Mouse (Mus musculus): ENCODE data around the gene Itpkc. TPM values are rescaled to one million over a fixed set of nuclear protein-coding genes. Genes with fewer than 3 reads are reported as not detected.

The Itpkc gene
- polyA plus RNA-seq, 1 experiment from 2014 or later = 9.5 TPM

GRCm38 (mm10) chr7:27174896-27175295, 53.6 kb downstream of the Itpkc start:
- no peak overlapping the region for H3K9ac ChIP-seq (replicated peaks)
- H3K4me2 ChIP-seq = no peak overlapping the region
- H3K36me3 ChIP-seq = peaks cover 48% of the 10 kb centered on the region
- no peaks in the 10 kb centered on the region for H3K9me3 ChIP-seq
- H3K27ac ChIP-seq = no peak overlapping the region
- peaks cover 3% of the 10 kb centered on the region; the same call in 1 of the 2 replicates for H3K4me1 ChIP-seq (replicated peaks)
- no peaks in the 10 kb centered on the region for H3K27me3 ChIP-seq
- 96% methylated on average over 7 of the region's 7 CpGs for WGBS
- H3K4me3 ChIP-seq (replicated peaks) = no peak overlapping the region
- no peak for ATAC-seq (ENCODE audit: insufficient number of reproducible peaks, insufficient read depth, low FRiP score, low TSS enrichment, low read depth)

- peaks cover 48% of the 10 kb centered on the region for H3K36me3 ChIP-seq
- no peak for ATAC-seq (ENCODE audit: insufficient number of reproducible peaks, insufficient read depth, low FRiP score, low TSS enrichment, low read depth)
These were observed 54.0 kb downstream of the Itpkc start for GRCm38 (mm10) chr7:27174496-27174895.

GRCm38 (mm10) chr7:27170981-27171380, 57.5 kb downstream of the Itpkc start:
- peaks cover 48% of the 10 kb centered on the region for H3K36me3 ChIP-seq
- H3K4me2 ChIP-seq = no peak overlapping the region
- WGBS = 88% methylated on average over 3 of the region's 3 CpGs
- no peak overlapping the region for H3K27ac ChIP-seq
- H3K4me1 ChIP-seq (replicated peaks) = peaks cover 9% of the 10 kb centered on the region; the same call in 1 of the 2 replicates
- H3K9me3 ChIP-seq = no peaks in the 10 kb centered on the region
- H3K27me3 ChIP-seq = no peaks in the 10 kb centered on the region
- no peak for ATAC-seq (ENCODE audit: insufficient number of reproducible peaks, insufficient read depth, low FRiP score, low TSS enrichment, low read depth)
- 0 out of 2 replicates have a peak overlapping the region, but pooled peaks have one; percentile 4 for H3K9ac ChIP-seq (replicated peaks)
- H3K4me3 ChIP-seq (replicated peaks) = no peak overlapping the region

More at GRCm38 (mm10) chr7:27174496-27174895, 54.0 kb downstream of the Itpkc start:
- Histone ChIP-seq H3K4me3 (replicated peaks) (no peak overlapping the region), H3K4me1 (replicated peaks) (peaks cover 3% of the 10 kb centered on the region; the same call in 1 of the 2 replicates), H3K27ac (no peak overlapping the region), H3K9me3 (no peaks in the 10 kb centered on the region), H3K9ac (replicated peaks) (no peak overlapping the region; the same call in 1 of the 2 replicates), H3K27me3 (no peaks in the 10 kb centered on the region), H3K4me2 (no peak overlapping the region)
- 93% methylated on average over 15 of the region's 15 CpGs for WGBS

- Histone ChIP-seq H3K9me3 (no peaks in the 10 kb centered on the region), H3K27ac (no peak overlapping the region), H3K4me3 (replicated peaks) (no peak overlapping the region), H3K36me3 (peaks cover 52% of the 10 kb centered on the region), H3K27me3 (no peaks in the 10 kb centered on the region), H3K4me1 (replicated peaks) (peaks cover 32% of the 10 kb centered on the region), H3K4me2 (no peak overlapping the region), H3K9ac (replicated peaks) (no peak overlapping the region; the same call in 1 of the 2 replicates)
- WGBS = 70% methylated on average over 5 of the region's 5 CpGs
- no peak for ATAC-seq (ENCODE audit: insufficient number of reproducible peaks, insufficient read depth, low FRiP score, low TSS enrichment, low read depth)
These were observed 60.1 kb downstream of the Itpkc start for GRCm38 (mm10) chr7:27168371-27168770.

- 75% methylated on average over 11 of the region's 11 CpGs for WGBS
- Histone ChIP-seq H3K4me2 (peak overlapping the region; percentile 84), H3K4me3 (replicated peaks) (peak overlapping the region; percentile 72), H3K27ac (peak overlapping the region; percentile 98), H3K36me3 (peaks cover 53% of the 10 kb centered on the region), H3K4me1 (replicated peaks) (peaks cover 40% of the 10 kb centered on the region), H3K9me3 (no peaks in the 10 kb centered on the region), H3K9ac (replicated peaks) (peak overlapping the region; percentile 9), H3K27me3 (no peaks in the 10 kb centered on the region)
- ATAC-seq (ENCODE audit: insufficient number of reproducible peaks, insufficient read depth, low FRiP score, low TSS enrichment, low read depth) = no peak
These were observed 60.9 kb downstream of the Itpkc start for GRCm38 (mm10) chr7:27167475-27168094.

GRCm38 (mm10) chr7:27166614-27167474, 61.6 kb downstream of the Itpkc start, which contains the start of gene Egln2:
Gene Egln2, minus strand, starts transcription at chr7:27166802.
- Histone ChIP-seq H3K9ac (replicated peaks) (peak within 1 kb of the TSS; percentile 83), H3K27me3 (no peaks in the 10 kb centered on the region), H3K9me3 (no peaks in the 10 kb centered on the region), H3K27ac (peak within 1 kb of the TSS; percentile 98), H3K4me3 (replicated peaks) (peak within 1 kb of the TSS; percentile 72), H3K4me2 (peak within 1 kb of the TSS; percentile 84), H3K36me3 (peaks cover 53% of the 10 kb centered on the region), H3K4me1 (replicated peaks) (peaks cover 45% of the 10 kb centered on the region)
- WGBS = 1% methylated on average over 61 of the region's 61 CpGs
- peak; percentile 69 for ATAC-seq (ENCODE audit: insufficient number of reproducible peaks, insufficient read depth, low FRiP score, low TSS enrichment, low read depth)

- peaks cover 53% of the 10 kb centered on the region for H3K36me3 ChIP-seq
- peak overlapping the region; percentile 72 for H3K4me3 ChIP-seq (replicated peaks)
- peaks cover 47% of the 10 kb centered on the region for H3K4me1 ChIP-seq (replicated peaks)
- H3K4me2 ChIP-seq = peak overlapping the region; percentile 84
- H3K27me3 ChIP-seq = no peaks in the 10 kb centered on the region
- peak; percentile 65 for ATAC-seq (ENCODE audit: insufficient number of reproducible peaks, insufficient read depth, low FRiP score, low TSS enrichment, low read depth)
- under 1% methylated on average over 26 of the region's 43 CpGs for WGBS
- peak overlapping the region; percentile 98 for H3K27ac ChIP-seq
- H3K9me3 ChIP-seq = no peaks in the 10 kb centered on the region
- peak overlapping the region; percentile 83 for H3K9ac ChIP-seq (replicated peaks)
These were observed 62.2 kb downstream of the Itpkc start for GRCm38 (mm10) chr7:27166229-27166613.

GRCm38 (mm10) chr7:27165696-27166095, 62.8 kb downstream of the Itpkc start:
- peaks cover 53% of the 10 kb centered on the region for H3K36me3 ChIP-seq
- peak overlapping the region; percentile 98 for H3K27ac ChIP-seq
- 5% methylated on average over 8 of the region's 8 CpGs for WGBS
- H3K4me3 ChIP-seq (replicated peaks) = peak overlapping the region; percentile 72
- H3K9ac ChIP-seq (replicated peaks) = peak overlapping the region; percentile 83
- no peaks in the 10 kb centered on the region for H3K27me3 ChIP-seq
- peaks cover 47% of the 10 kb centered on the region for H3K4me1 ChIP-seq (replicated peaks)
- peak overlapping the region; percentile 84 for H3K4me2 ChIP-seq
- H3K9me3 ChIP-seq = no peaks in the 10 kb centered on the region
- ATAC-seq (ENCODE audit: insufficient number of reproducible peaks, insufficient read depth, low FRiP score, low TSS enrichment, low read depth) = no peak

GRCm38 (mm10) chr7:27165007-27165655, 63.3 kb downstream of the Itpkc start:
- H3K4me1 ChIP-seq (replicated peaks) = peaks cover 50% of the 10 kb centered on the region
- H3K4me2 ChIP-seq = peak overlapping the region; percentile 84
- H3K27me3 ChIP-seq = no peaks in the 10 kb centered on the region
- WGBS = 77% methylated on average over 23 of the region's 23 CpGs
- H3K9me3 ChIP-seq = no peaks in the 10 kb centered on the region
- H3K9ac ChIP-seq (replicated peaks) = peak overlapping the region; percentile 83
- no peak overlapping the region for H3K27ac ChIP-seq
- peak overlapping the region; percentile 72 for H3K4me3 ChIP-seq (replicated peaks)
- H3K36me3 ChIP-seq = peaks cover 53% of the 10 kb centered on the region
- no peak for ATAC-seq (ENCODE audit: insufficient number of reproducible peaks, insufficient read depth, low FRiP score, low TSS enrichment, low read depth)

GRCm38 (mm10) chr7:27164112-27164947, 64.1 kb downstream of the Itpkc start:
- H3K4me2 ChIP-seq = peak overlapping the region; percentile 84
- H3K9me3 ChIP-seq = no peaks in the 10 kb centered on the region
- peak overlapping the region; percentile 72 for H3K4me3 ChIP-seq (replicated peaks)
- H3K27me3 ChIP-seq = no peaks in the 10 kb centered on the region
- peak overlapping the region; percentile 83; the same call in 1 of the 2 replicates for H3K9ac ChIP-seq (replicated peaks)
- peaks cover 53% of the 10 kb centered on the region for H3K4me1 ChIP-seq (replicated peaks)
- no peak for ATAC-seq (ENCODE audit: insufficient number of reproducible peaks, insufficient read depth, low FRiP score, low TSS enrichment, low read depth)
- no peak overlapping the region for H3K27ac ChIP-seq
- WGBS = 82% methylated on average over 33 of the region's 33 CpGs
- H3K36me3 ChIP-seq = peaks cover 58% of the 10 kb centered on the region
